8 mouse cellular contexts compared by ENCODE assay signal in genomic region chr14:121798411-121798799, GRCm38 (mm10). TPM values are rescaled to one million over a fixed set of nuclear protein-coding genes. Genes with fewer than 3 reads are reported as not detected.
DNase-seq lines count a peak whose midpoint lies in the region; ATAC-seq lines count a peak whose summit lies in the region.

No protein-coding gene starts in this region.

- H3K27ac ChIP-seq in brown adipose tissue, adult 24 weeks (replicated peaks; ENCODE audit: low read depth, low read length): peak overlapping the region; percentile 88
- H3K27ac ChIP-seq in heart, embryonic 13.5 days (replicated peaks): peak overlapping the region; percentile 90
- H3K27ac ChIP-seq in liver, embryonic 12.5 days: peak overlapping the region; percentile 86
- peak overlapping the region; percentile 91 for H3K27ac ChIP-seq in stomach, embryonic 16.5 days (ENCODE audit: low read length)

- peak; percentile 81 for ATAC-seq in heart, embryonic 13.5 days (ENCODE audit: extremely low read depth, insufficient number of reproducible peaks, low FRiP score, low TSS enrichment)
- ATAC-seq in liver, embryonic 12.5 days: peak; percentile 89
- ATAC-seq in stomach, embryonic 16.5 days (ENCODE audit: insufficient read depth, low FRiP score): peak; percentile 88

- no peaks in the 10 kb centered on the region for H3K9me3 ChIP-seq in heart, embryonic 13.5 days
- no peaks in the 10 kb centered on the region for H3K9me3 ChIP-seq in liver, embryonic 12.5 days (replicated peaks)
- H3K9me3 ChIP-seq in stomach, embryonic 16.5 days (replicated peaks; ENCODE audit: control insufficient read depth, low read length): no peaks in the 10 kb centered on the region

- no peaks in the 10 kb centered on the region for H3K36me3 ChIP-seq in heart, embryonic 13.5 days
- no peaks in the 10 kb centered on the region for H3K36me3 ChIP-seq in liver, embryonic 12.5 days
- H3K36me3 ChIP-seq in stomach, embryonic 16.5 days (ENCODE audit: control insufficient read depth, insufficient read depth, low read length): no peaks in the 10 kb centered on the region

- peak overlapping the region; percentile 61 for H3K4me3 ChIP-seq in brown adipose tissue, adult 24 weeks (ENCODE audit: insufficient read depth, low read depth, low read length)
- peak overlapping the region; percentile 69 for H3K4me3 ChIP-seq in heart, embryonic 13.5 days
- H3K4me3 ChIP-seq in liver, embryonic 12.5 days: peak overlapping the region; percentile 69
- peak overlapping the region; percentile 80 for H3K4me3 ChIP-seq in stomach, embryonic 16.5 days (replicated peaks; ENCODE audit: low read length)

- WGBS in heart, embryonic 13.5 days: under 1% methylated on average over 22 of the region's 22 CpGs
- WGBS in liver, embryonic 12.5 days (ENCODE audit: insufficient replicate concordance): under 1% methylated on average over 22 of the region's 22 CpGs
- WGBS in stomach, embryonic 16.5 days: 0% methylated on average over 22 of the region's 22 CpGs

- peak; percentile 94 for DNase-seq in CD4-positive, CD25-positive, alpha-beta regulatory T cell, adult 2 months (ENCODE audit: low read depth, low spot score)
- DNase-seq in fat pad, adult 2 months (ENCODE audit: extremely low read depth, low read depth, low spot score): peak; percentile 78
- peak; percentile 95 for DNase-seq in kidney, postnatal 10 days
- peak; percentile 86 for DNase-seq in neural tube, embryonic 10.5 days (ENCODE audit: extremely low spot score, low spot score)

- H3K4me1 ChIP-seq in brown adipose tissue, adult 24 weeks (ENCODE audit: control insufficient read depth, insufficient read depth, insufficient read length, low read length): peaks cover 13% of the 10 kb centered on the region
- H3K4me1 ChIP-seq in heart, embryonic 13.5 days: peaks cover 16% of the 10 kb centered on the region
- H3K4me1 ChIP-seq in liver, embryonic 12.5 days: peaks cover 38% of the 10 kb centered on the region
- H3K4me1 ChIP-seq in stomach, embryonic 16.5 days (ENCODE audit: control insufficient read depth, insufficient read depth, low read length): peaks cover 8% of the 10 kb centered on the region

- peak overlapping the region; percentile 98 for H3K4me2 ChIP-seq in heart, embryonic 13.5 days
- H3K4me2 ChIP-seq in liver, embryonic 12.5 days: peak overlapping the region; percentile 95
- peak overlapping the region; percentile 88 for H3K4me2 ChIP-seq in stomach, embryonic 16.5 days (ENCODE audit: low read depth, low read length)

- peak overlapping the region; percentile 85 for H3K9ac ChIP-seq in heart, embryonic 13.5 days
- H3K9ac ChIP-seq in liver, embryonic 12.5 days: peak overlapping the region; percentile 71
- H3K9ac ChIP-seq in stomach, embryonic 16.5 days (ENCODE audit: low read length): peak overlapping the region; percentile 84

- H3K27me3 ChIP-seq in heart, embryonic 13.5 days (replicated peaks): peaks cover 18% of the 10 kb centered on the region; the same call in 1 of the 2 replicates
- peaks cover 20% of the 10 kb centered on the region for H3K27me3 ChIP-seq in liver, embryonic 12.5 days (replicated peaks)
- H3K27me3 ChIP-seq in stomach, embryonic 16.5 days (ENCODE audit: control insufficient read depth, insufficient read depth, low read length): no peaks in the 10 kb centered on the region

RNA-seq across cellular contexts. Expression of gene Dock9, which starts 0.8 kb away (rescaled TPM):
- 9.4 and 15.4 TPM in 2 replicates for polyA plus RNA-seq in brown adipose tissue, adult 24 weeks (2012; ENCODE audit: insufficient read depth, insufficient read length, missing spikeins)
- polyA plus RNA-seq in heart, embryonic 13.5 days (2015; fragmentation: Nextera tagmentation; extraction: Ambion mirVana): 4.5 and 4.8 TPM in 2 replicates
- polyA plus RNA-seq in liver, embryonic 12.5 days (2016; fragmentation: Nextera tagmentation; extraction: Ambion mirVana): 2.0 and 2.7 TPM in 2 replicates
- 15.7 and 18.4 TPM in 2 replicates for polyA plus RNA-seq in stomach, embryonic 16.5 days (2015; fragmentation: Nextera tagmentation; extraction: Ambion mirVana)

Comparison
In these comparisons a context has a peak if more than half of its experiments do, and no peak if none do; other contexts are left out.
1. Peak in every context shown above with its lines: DNase-seq, ATAC-seq, H3K4me3 ChIP-seq and H3K27ac ChIP-seq.